Mouse (Mus musculus) kidney, postnatal 4 days (tissue): ENCODE results near the gene Hoxc11.

Source experiments
- DNase-seq, 2 experiments: peaks; one replicate each; pipeline ENCODE4 v3.0.0; 2021; ENCODE audit warnings: mixed read lengths in 2 of 2

Hoxc11 gene

GRCm38 (mm10) chr15:102984925-102985324 is 30.7 kb downstream of the Hoxc11 start:
- peak; percentile 43 to 62 for DNase-seq

GRCm38 (mm10) chr15:102987124-102987833 is 33.1 kb downstream of the Hoxc11 start:
- peak; percentile 97 to 99 for DNase-seq

- no peak for DNase-seq
These were observed 33.9 kb downstream of the Hoxc11 start for GRCm38 (mm10) chr15:102988078-102988477.

- DNase-seq: peak; percentile 78 to 87
These were observed 36.5 kb downstream of the Hoxc11 start, which contains the start of gene Hoxc8 for GRCm38 (mm10) chr15:102990461-102991397. TSS of gene Hoxc8 (plus strand) at chr15:102990607.

- DNase-seq: no peak
These were observed 37.6 kb downstream of the Hoxc11 start for GRCm38 (mm10) chr15:102991782-102992181.

- DNase-seq: peak in 1 of 2 experiments; percentile 51
These were observed 38.0 kb downstream of the Hoxc11 start for GRCm38 (mm10) chr15:102992206-102992605.

GRCm38 (mm10) chr15:102992863-102993262 is 38.6 kb downstream of the Hoxc11 start:
- DNase-seq: no peak

GRCm38 (mm10) chr15:102996548-102996947 is 42.3 kb downstream of the Hoxc11 start:
- no peak for DNase-seq

GRCm38 (mm10) chr15:102997431-102997830 is 43.2 kb downstream of the Hoxc11 start:
- DNase-seq: peak in 1 of 2 experiments; percentile 57

GRCm38 (mm10) chr15:102997939-102998355 is 43.7 kb downstream of the Hoxc11 start, which contains the start of gene Hoxc6:
TSS of gene Hoxc6 (plus strand) at chr15:102998257.
- DNase-seq: peak; percentile 69 to 81

- no peak for DNase-seq
These were observed 44.5 kb downstream of the Hoxc11 start for GRCm38 (mm10) chr15:102998608-102999182.

GRCm38 (mm10) chr15:102999183-102999831 is 45.1 kb downstream of the Hoxc11 start:
- DNase-seq: peak; percentile 92 to 96

GRCm38 (mm10) chr15:102999955-103000354 is 45.7 kb downstream of the Hoxc11 start:
- DNase-seq: peak; percentile 64 to 73

GRCm38 (mm10) chr15:103000501-103000901 is 46.3 kb downstream of the Hoxc11 start:
- peak; percentile 52 to 69 for DNase-seq

GRCm38 (mm10) chr15:103001370-103001769 is 47.1 kb downstream of the Hoxc11 start:
- peak in 1 of 2 experiments; percentile 10 for DNase-seq

- peak; percentile 68 to 79 for DNase-seq
These were observed 47.9 kb downstream of the Hoxc11 start for GRCm38 (mm10) chr15:103002156-103002555.

GRCm38 (mm10) chr15:103002821-103003448 is 48.7 kb downstream of the Hoxc11 start:
- peak; percentile 66 to 73 for DNase-seq

GRCm38 (mm10) chr15:103005308-103005707 is 51.1 kb downstream of the Hoxc11 start:
- peak; percentile 71 to 80 for DNase-seq

GRCm38 (mm10) chr15:103005797-103006196 is 51.6 kb downstream of the Hoxc11 start:
- DNase-seq: peak; percentile 38 to 64

- DNase-seq: peak; percentile 65 to 67
These were observed 52.1 kb downstream of the Hoxc11 start for GRCm38 (mm10) chr15:103006326-103006725.
